Mouse (Mus musculus): ENCODE data around the gene Gpat3.

GRCm38 (mm10) chr5:100896199-100896598 is 50.7 kb downstream of the Gpat3 start:
- TF ChIP-seq POLR2A (IDR thresholded peaks at IDR 0.05; ENCODE audit: insufficient read length, low read depth), result no peak
- no peak for TF ChIP-seq MAX (IDR thresholded peaks at IDR 0.05; ENCODE audit: low read depth)
- no peak for TF ChIP-seq TCF12 (IDR thresholded peaks at IDR 0.05; ENCODE audit: insufficient read depth, poor library complexity, severe bottlenecking)
- no peak for TF ChIP-seq POLR2AphosphoS2 (IDR thresholded peaks at IDR 0.05; ENCODE audit: insufficient read length, low read depth)
- no peak for TF ChIP-seq MYOG (IDR thresholded peaks at IDR 0.05; ENCODE audit: control insufficient read depth in 1 of 3, insufficient read depth in 1 of 3, insufficient read length in 2 of 3, low read depth in 2 of 3)
- no peak for TF ChIP-seq USF1 (IDR thresholded peaks at IDR 0.05; ENCODE audit: low read depth)
- no peak for TF ChIP-seq MYOD1 (IDR thresholded peaks at IDR 0.05; ENCODE audit: control insufficient read depth in 1 of 3, insufficient read length in 2 of 3, low read depth in 2 of 3)

Measured in myocyte (in vitro differentiated cells).